Mouse (Mus musculus): ENCODE measurements around the gene P2rx3. TPM values are rescaled to one million over a fixed set of nuclear protein-coding genes. Genes with fewer than 3 reads are reported as not detected.

P2rx3 gene
- polyA plus RNA-seq, 1 experiment, result 4.2 TPM

DNA sequence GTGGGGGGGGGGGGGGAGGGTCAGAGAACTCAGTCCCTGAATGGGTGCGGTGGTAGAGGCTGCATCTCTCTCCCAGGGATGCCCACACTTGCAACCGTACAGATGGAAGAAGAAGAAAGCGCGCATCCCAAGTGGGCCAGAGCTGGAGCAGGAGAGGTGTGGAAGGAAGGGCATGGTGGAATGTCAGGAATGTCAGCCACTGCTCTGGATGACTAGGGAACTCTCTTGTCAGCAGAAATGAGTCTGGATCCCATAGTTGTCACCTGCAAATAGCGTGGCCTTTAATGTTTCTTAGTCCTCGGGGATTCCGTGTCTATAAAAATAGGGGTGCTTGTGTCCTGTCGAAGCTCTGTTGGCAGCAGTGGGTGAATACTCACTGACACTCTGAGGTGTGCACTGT is 34.7 kb downstream of the P2rx3 start:
- no peak overlapping the region for H3K4me3 ChIP-seq (ENCODE audit: insufficient read depth, low read length)
- no peak for TF ChIP-seq CTCF (IDR thresholded peaks at IDR 0.05; ENCODE audit: borderline replicate concordance, insufficient read depth, low read length)
- no peak for TF ChIP-seq POLR2A (IDR thresholded peaks at IDR 0.05; ENCODE audit: low read depth, low read length)
- no peaks in the 10 kb centered on the region for H3K4me1 ChIP-seq (ENCODE audit: control insufficient read depth, insufficient read depth, low read length)
- H3K27ac ChIP-seq (ENCODE audit: insufficient read depth, low read length), result no peak overlapping the region

DNA sequence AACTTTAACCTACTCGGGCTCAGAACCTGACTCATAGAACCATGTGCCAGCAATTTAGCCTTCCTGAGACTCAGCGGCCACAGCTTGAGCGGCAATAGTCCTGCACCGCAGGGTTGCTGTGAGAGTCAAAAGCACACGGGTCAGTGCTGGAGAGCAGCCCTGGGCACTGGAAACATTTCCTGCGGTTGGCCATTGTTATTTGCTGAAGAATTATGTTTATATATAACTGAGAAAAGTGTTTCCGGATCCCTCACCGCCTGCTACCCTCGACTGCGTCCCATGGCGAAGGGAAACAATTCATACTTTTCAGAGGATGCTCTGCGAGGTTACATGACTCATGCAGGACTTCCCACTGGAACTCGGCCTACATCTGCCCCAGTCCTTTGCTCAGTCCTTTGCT is 35.8 kb downstream of the P2rx3 start:
- Histone ChIP-seq H3K4me1 (ENCODE audit: control insufficient read depth, insufficient read depth, low read length) (no peaks in the 10 kb centered on the region), H3K4me3 (ENCODE audit: insufficient read depth, low read length) (no peak overlapping the region), H3K27ac (ENCODE audit: insufficient read depth, low read length) (no peak overlapping the region)
- no peak for TF ChIP-seq POLR2A (IDR thresholded peaks at IDR 0.05; ENCODE audit: low read depth, low read length)
- TF ChIP-seq CTCF (IDR thresholded peaks at IDR 0.05; ENCODE audit: borderline replicate concordance, insufficient read depth, low read length), result no peak

DNA sequence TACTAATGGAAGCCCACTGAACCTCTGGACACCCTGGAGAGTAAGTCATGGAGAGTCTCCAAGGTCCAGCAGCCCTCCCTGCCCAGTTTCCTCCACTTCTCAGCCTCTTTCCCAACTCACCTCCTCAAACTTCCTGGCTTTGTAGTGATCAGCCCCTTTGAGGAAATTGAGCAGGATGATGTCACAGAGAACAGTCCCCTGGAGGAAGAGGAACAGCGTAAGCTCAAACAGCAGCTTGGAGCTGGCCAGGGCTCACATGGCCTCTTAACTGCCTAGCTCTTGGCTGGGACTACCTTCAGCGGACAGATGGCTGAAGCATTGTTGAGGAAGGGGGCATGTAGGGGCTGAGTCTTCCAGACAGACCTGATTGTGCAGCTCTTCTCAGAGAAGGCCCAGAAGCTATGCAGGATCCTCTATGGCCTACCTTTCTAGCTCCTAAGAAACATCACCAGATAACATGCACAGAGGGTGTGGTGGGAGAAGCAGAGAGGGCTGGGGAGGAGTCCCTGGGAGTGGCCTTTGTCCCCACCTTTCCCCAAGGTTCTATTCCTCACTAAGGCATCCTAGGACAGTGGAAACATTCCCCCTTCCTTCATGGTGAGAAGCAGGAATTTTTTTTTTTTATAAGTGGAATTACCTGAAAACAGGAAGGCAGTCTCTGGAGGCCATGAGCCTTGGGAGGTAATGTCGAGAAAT is 37.6 kb downstream of the P2rx3 start:
- Histone ChIP-seq H3K4me1 (ENCODE audit: control insufficient read depth, insufficient read depth, low read length) (no peaks in the 10 kb centered on the region), H3K4me3 (ENCODE audit: insufficient read depth, low read length) (no peak overlapping the region), H3K27ac (ENCODE audit: insufficient read depth, low read length) (no peak overlapping the region)
- TF ChIP-seq CTCF (IDR thresholded peaks at IDR 0.05; ENCODE audit: borderline replicate concordance, insufficient read depth, low read length) (no peak), POLR2A (IDR thresholded peaks at IDR 0.05; ENCODE audit: low read depth, low read length) (no peak)

DNA sequence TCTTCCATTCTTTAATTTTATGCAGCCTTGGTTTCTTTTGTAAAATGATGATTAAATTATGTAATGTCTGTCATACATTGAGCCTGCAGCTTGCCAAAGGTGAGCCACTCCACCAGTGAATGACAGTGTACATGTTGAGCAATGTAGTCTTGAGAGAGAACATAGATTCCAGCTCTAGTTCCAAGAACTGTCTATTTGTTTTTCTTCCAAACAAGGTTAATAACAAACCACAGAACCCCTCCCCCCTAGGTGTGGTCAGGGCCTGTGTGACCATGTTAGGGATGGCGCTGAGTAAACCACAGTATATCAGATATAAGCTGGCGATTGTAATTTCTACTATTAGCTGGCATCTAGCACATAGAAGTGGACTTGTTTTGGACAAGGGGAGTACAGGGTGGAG is 40.9 kb downstream of the P2rx3 start:
- Histone ChIP-seq H3K4me3 (ENCODE audit: insufficient read depth, low read length) (no peak overlapping the region), H3K4me1 (ENCODE audit: control insufficient read depth, insufficient read depth, low read length) (no peaks in the 10 kb centered on the region), H3K27ac (ENCODE audit: insufficient read depth, low read length) (no peak overlapping the region)
- no peak for TF ChIP-seq CTCF (IDR thresholded peaks at IDR 0.05; ENCODE audit: borderline replicate concordance, insufficient read depth, low read length)

DNA sequence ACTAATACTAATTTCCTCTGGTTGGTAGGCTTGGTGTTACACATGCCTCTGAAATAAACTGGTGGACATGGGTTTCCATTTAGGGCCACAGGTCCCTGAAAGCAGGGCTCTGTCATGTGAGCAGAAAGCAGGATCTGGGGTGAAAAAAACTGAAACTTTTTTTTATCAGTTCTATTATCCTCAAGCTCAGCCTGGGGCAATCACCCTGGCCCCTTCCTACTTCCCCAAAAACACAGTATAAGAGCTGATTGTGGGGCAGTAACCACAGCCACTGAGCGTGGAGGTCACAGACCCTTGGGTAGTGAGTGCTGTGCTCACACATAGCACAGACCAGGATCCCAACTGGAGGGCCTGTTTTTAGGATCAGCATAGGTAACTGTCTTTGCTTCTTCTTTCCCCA is 49.3 kb downstream of the P2rx3 start, which contains the start of gene Prg3:
Prg3 (plus strand) TSS at position 286 of the 400 bp plus-strand sequence.
- no peak within 1 kb of the TSS for H3K4me3 ChIP-seq (ENCODE audit: insufficient read depth, low read length)
- no peaks in the 10 kb centered on the region for H3K4me1 ChIP-seq (ENCODE audit: control insufficient read depth, insufficient read depth, low read length)
- H3K27ac ChIP-seq (ENCODE audit: insufficient read depth, low read length), result no peak within 1 kb of the TSS
- TF ChIP-seq CTCF (IDR thresholded peaks at IDR 0.05; ENCODE audit: borderline replicate concordance, insufficient read depth, low read length), result no peak
- TF ChIP-seq POLR2A (IDR thresholded peaks at IDR 0.05; ENCODE audit: low read depth, low read length), result no peak

DNA sequence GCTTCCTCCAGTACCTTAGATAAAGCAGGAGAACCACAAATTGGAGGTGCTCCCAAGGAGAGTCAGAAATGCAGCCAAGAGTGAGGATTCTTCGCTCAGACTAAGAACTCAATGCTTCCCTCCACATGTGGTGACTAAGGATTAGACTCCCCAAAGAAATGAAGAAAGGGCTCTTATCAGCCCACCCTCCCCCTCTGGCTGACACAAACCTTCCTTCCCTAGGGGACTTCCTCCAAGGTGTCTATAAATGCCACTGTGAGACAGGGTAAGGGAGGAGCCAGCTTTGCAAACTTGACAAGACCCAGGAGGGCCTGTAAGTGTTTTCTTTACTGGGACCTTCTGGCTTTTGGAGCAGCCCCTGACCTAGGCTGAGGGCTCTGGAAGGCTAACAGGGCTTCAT is 57.1 kb downstream of the P2rx3 start, which contains the start of gene Prg2:
Prg2 (plus strand) TSS at position 274 of the 400 bp plus-strand sequence.
- TF ChIP-seq POLR2A (IDR thresholded peaks at IDR 0.05; ENCODE audit: low read depth, low read length) (no peak), CTCF (IDR thresholded peaks at IDR 0.05; ENCODE audit: borderline replicate concordance, insufficient read depth, low read length) (no peak)
- H3K4me3 ChIP-seq (ENCODE audit: insufficient read depth, low read length), result no peak within 1 kb of the TSS
- no peak within 1 kb of the TSS for H3K27ac ChIP-seq (ENCODE audit: insufficient read depth, low read length)
- no peaks in the 10 kb centered on the region for H3K4me1 ChIP-seq (ENCODE audit: control insufficient read depth, insufficient read depth, low read length)

DNA sequence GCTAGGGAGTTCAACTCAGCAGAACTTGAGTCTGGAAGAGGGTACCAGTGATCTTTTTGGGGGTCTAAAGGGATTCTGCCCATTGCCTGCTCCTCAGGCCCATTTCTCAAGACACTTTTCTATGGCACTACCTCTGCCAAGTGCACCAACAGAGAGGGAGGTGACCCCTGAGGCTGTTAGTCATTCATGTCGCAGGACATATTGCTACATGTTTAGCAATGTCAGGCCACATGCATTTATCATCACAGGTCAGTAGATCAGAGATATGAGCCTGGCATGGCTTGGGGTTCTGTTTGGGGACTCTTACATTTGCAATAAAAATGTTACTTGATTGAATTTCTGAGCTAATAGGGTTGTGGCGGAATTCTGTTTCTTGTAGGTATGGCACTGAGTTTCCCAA is 61.7 kb downstream of the P2rx3 start:
- H3K4me1 ChIP-seq (ENCODE audit: control insufficient read depth, insufficient read depth, low read length), result no peaks in the 10 kb centered on the region
- H3K4me3 ChIP-seq (ENCODE audit: insufficient read depth, low read length), result no peak overlapping the region
- H3K27ac ChIP-seq (ENCODE audit: insufficient read depth, low read length), result no peak overlapping the region
- TF ChIP-seq CTCF (IDR thresholded peaks at IDR 0.05; ENCODE audit: borderline replicate concordance, insufficient read depth, low read length), result no peak
- no peak for TF ChIP-seq POLR2A (IDR thresholded peaks at IDR 0.05; ENCODE audit: low read depth, low read length)

DNA sequence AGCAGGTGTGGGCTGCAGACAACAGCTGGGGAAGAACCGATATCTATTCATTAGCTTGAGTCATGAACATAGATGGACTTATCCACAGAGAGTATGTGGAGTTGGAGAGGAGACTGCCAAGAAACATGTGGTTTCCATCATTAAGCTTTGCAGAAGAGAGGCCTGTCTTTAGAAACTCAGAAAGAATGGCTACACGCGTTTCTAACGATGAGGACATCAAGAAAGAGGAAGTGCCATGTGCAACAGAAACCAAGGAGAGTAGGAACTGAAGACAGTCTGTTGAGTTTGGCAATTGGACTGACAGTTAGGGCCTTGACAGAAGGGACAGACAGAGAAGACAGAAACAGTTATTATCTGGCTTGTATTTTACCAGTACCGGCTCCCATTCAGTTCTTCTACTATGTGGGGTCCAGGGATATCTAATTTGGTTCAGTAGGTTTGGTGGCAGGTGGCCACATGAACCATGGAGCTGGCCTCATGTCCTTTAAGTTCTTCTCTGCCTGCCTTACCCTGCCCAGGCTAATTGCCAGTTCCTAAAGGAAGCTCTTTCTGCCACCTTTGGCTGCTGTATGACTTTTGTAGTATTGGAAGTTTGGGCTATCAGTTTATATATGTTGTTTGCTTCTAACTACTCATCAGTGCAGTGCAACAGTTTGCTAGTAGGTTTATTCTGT is 69.8 kb downstream of the P2rx3 start:
- Histone ChIP-seq H3K4me3 (ENCODE audit: insufficient read depth, low read length) (no peak overlapping the region), H3K27ac (ENCODE audit: insufficient read depth, low read length) (no peak overlapping the region), H3K4me1 (ENCODE audit: control insufficient read depth, insufficient read depth, low read length) (no peaks in the 10 kb centered on the region; the same call in 1 of the 2 replicates)
- TF ChIP-seq POLR2A (IDR thresholded peaks at IDR 0.05; ENCODE audit: low read depth, low read length), result no peak
- no peak for TF ChIP-seq CTCF (IDR thresholded peaks at IDR 0.05; ENCODE audit: borderline replicate concordance, insufficient read depth, low read length)

DNA sequence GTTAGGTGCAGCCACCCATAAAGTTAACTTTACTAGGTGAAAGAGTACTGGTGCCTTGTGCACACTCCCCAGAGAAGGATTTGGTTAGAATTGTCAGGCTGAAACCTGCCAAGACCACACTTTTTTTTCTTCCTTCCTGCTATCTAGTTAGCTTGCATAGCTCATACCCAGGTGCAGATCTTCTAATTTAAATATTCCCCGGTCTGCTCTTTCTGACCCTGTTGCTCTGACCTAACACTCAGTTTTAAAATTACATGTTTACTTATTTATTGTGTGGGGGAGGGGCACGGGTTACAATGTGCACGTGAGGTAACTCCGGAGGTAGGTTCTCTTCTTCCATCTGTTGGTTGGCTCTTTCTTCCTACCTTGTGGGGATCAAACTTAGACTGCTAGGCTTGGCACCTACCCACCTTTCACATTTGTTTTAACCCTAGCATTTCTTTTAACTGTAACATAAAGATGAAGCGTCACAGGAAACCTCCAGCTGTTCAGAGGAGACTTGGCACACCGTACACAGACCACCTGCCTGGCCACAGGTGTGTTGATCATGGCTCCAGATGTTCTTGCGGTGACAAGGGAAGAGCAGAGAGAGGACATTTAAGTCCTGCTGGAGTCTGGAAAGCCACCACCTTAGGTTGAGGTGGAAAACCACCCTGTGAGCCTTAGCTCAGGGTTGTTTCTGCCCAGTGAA is 73.0 kb downstream of the P2rx3 start:
- no peak for TF ChIP-seq CTCF (IDR thresholded peaks at IDR 0.05; ENCODE audit: borderline replicate concordance, insufficient read depth, low read length)
- TF ChIP-seq POLR2A (IDR thresholded peaks at IDR 0.05; ENCODE audit: low read depth, low read length), result no peak
- Histone ChIP-seq H3K4me3 (ENCODE audit: insufficient read depth, low read length) (no peak overlapping the region), H3K4me1 (ENCODE audit: control insufficient read depth, insufficient read depth, low read length) (no peaks in the 10 kb centered on the region; the same call in 1 of the 2 replicates), H3K27ac (ENCODE audit: insufficient read depth, low read length) (no peak overlapping the region)

Measured in embryonic fibroblast, embryonic 13.5 days (primary cell).